Mouse (Mus musculus) small intestine, adult 2 months (tissue): ENCODE results near the gene Vstm4. TPM values are rescaled to one million over a fixed set of nuclear protein-coding genes. Genes with fewer than 3 reads are reported as not detected.

Source experiments
- H3K27ac ChIP-seq: fragments of 200-500 bp; 2 replicates; pipeline ENCODE4 v1.5.1; 2012; ENCODE audit warnings: low read depth, low read length, control low read depth, inconsistent platforms; ENCODE audit not compliant: insufficient read depth
- H3K27me3 ChIP-seq: fragments of 200-500 bp; 2 replicates; pipeline ENCODE4 v1.6.1; 2012; ENCODE audit warnings: mild to moderate bottlenecking, moderate library complexity, low read length, inconsistent platforms; ENCODE audit not compliant: control insufficient read depth, insufficient read depth
- H3K36me3 ChIP-seq: fragments of 200-500 bp; 2 replicates; pipeline ENCODE4 v1.6.1; 2012; ENCODE audit warnings: mild to moderate bottlenecking, low read length, control low read depth, inconsistent platforms; ENCODE audit not compliant: control insufficient read depth, insufficient read depth
- H3K4me1 ChIP-seq: fragments of 200-500 bp; 2 replicates; pipeline ENCODE4 v1.6.1; 2012; ENCODE audit warnings: low read length, inconsistent platforms, mixed read lengths; ENCODE audit not compliant: control insufficient read depth, insufficient read depth, insufficient read length
- H3K4me3 ChIP-seq: fragments of 200-500 bp; 2 replicates; pipeline ENCODE4 v1.5.1; 2012; ENCODE audit warnings: low read depth, mild to moderate bottlenecking, control low read depth, inconsistent platforms, low read length, moderate library complexity
- CTCF ChIP-seq: fragments of 200-500 bp; IDR thresholded peaks from 2 replicates; pipeline ENCODE4 v1.5.1; 2012; ENCODE audit warnings: low read depth, mild to moderate bottlenecking, control low read depth, inconsistent platforms, low read length, moderate library complexity, mixed read lengths; ENCODE audit not compliant: insufficient replicate concordance, insufficient read length; ENCODE audit errors: extremely low read depth
- POLR2A ChIP-seq: fragments of 200-500 bp; IDR thresholded peaks from 2 replicates; pipeline ENCODE4 v1.6.1; 2012; ENCODE audit warnings: low read depth, mild to moderate bottlenecking, control low read depth, inconsistent platforms, low read length, moderate library complexity
- WGBS: fragments of 180-500 bp; shearing (Covaris S2); methylation state at CpG from one replicate; pipeline ENCODE4 v1.1.7; 2018; 5-methylcytosine and 5-hydroxymethylcytosine counted together
- polyA plus RNA-seq: library from polyadenylated mRNA; depleted of rRNA; stranded (reverse); fragments of >200 nt; gene quantifications from 2 replicates; pipeline ENCODE4 v1.2.3, GENCODE M21; 2012

Gene Vstm4
- polyA plus RNA-seq, 1 experiment = 2.7 TPM

- no peaks in the 10 kb centered on the region for H3K27me3 ChIP-seq
- no peak for TF ChIP-seq POLR2A
- TF ChIP-seq CTCF = no peak
- H3K4me1 ChIP-seq = 0 out of 2 replicates have a peak, but pooled peaks cover 1% of the 10 kb centered on the region
- no peak overlapping the region for H3K27ac ChIP-seq
- no peaks in the 10 kb centered on the region for H3K36me3 ChIP-seq
- 80% methylated on average over 6 of the region's 6 CpGs for WGBS
- H3K4me3 ChIP-seq = no peak overlapping the region
Measured at GRCm38 (mm10) chr14:32909112-32909511, 52.6 kb downstream of the Vstm4 start.

GRCm38 (mm10) chr14:32911187-32911586, 54.6 kb downstream of the Vstm4 start:
- TF ChIP-seq POLR2A (no peak), CTCF (no peak)
- Histone ChIP-seq H3K4me3 (no peak overlapping the region), H3K36me3 (no peaks in the 10 kb centered on the region), H3K27me3 (no peaks in the 10 kb centered on the region), H3K4me1 (peaks cover 1% of the 10 kb centered on the region; the same call in 1 of the 2 replicates), H3K27ac (no peak overlapping the region)
- 77% methylated on average over 4 of the region's 4 CpGs for WGBS

GRCm38 (mm10) chr14:32915360-32915759, 58.8 kb downstream of the Vstm4 start:
- H3K36me3 ChIP-seq = no peaks in the 10 kb centered on the region
- no peak overlapping the region for H3K27ac ChIP-seq
- WGBS = 33% methylated on average over 2 of the region's 2 CpGs
- H3K4me1 ChIP-seq = peaks cover 1% of the 10 kb centered on the region; the same call in 1 of the 2 replicates
- H3K27me3 ChIP-seq = no peaks in the 10 kb centered on the region
- TF ChIP-seq CTCF = no peak
- no peak overlapping the region for H3K4me3 ChIP-seq

- TF ChIP-seq CTCF (no peak), POLR2A (no peak)
- H3K36me3 ChIP-seq = no peaks in the 10 kb centered on the region
- 94% methylated on average over 1 of the region's 1 CpGs for WGBS
Measured at GRCm38 (mm10) chr14:32917919-32918318, 61.4 kb downstream of the Vstm4 start.

GRCm38 (mm10) chr14:32923871-32924270, 67.3 kb downstream of the Vstm4 start:
- 75% methylated on average over 9 of the region's 9 CpGs for WGBS
- H3K4me1 ChIP-seq = no peaks in the 10 kb centered on the region
- H3K27ac ChIP-seq = no peak overlapping the region
- no peaks in the 10 kb centered on the region for H3K27me3 ChIP-seq
- no peak for TF ChIP-seq CTCF
- no peak for TF ChIP-seq POLR2A
- H3K36me3 ChIP-seq = no peaks in the 10 kb centered on the region
- H3K4me3 ChIP-seq = no peak overlapping the region

More at GRCm38 (mm10) chr14:32917919-32918318, 61.4 kb downstream of the Vstm4 start:
- H3K27me3 ChIP-seq = no peaks in the 10 kb centered on the region
- H3K27ac ChIP-seq = no peak overlapping the region
- no peaks in the 10 kb centered on the region; the same call in 1 of the 2 replicates for H3K4me1 ChIP-seq
- no peak overlapping the region for H3K4me3 ChIP-seq

- H3K4me3 ChIP-seq = no peak overlapping the region
- H3K27ac ChIP-seq = no peak overlapping the region
- TF ChIP-seq CTCF (no peak), POLR2A (no peak)
- no peaks in the 10 kb centered on the region for H3K4me1 ChIP-seq
- no peaks in the 10 kb centered on the region for H3K36me3 ChIP-seq
- H3K27me3 ChIP-seq = no peaks in the 10 kb centered on the region
- 77% methylated on average over 10 of the region's 10 CpGs for WGBS
Measured at GRCm38 (mm10) chr14:32931709-32932108, 75.2 kb downstream of the Vstm4 start.

- TF ChIP-seq POLR2A (no peak), CTCF (no peak)
- Histone ChIP-seq H3K4me3 (no peak overlapping the region), H3K4me1 (no peaks in the 10 kb centered on the region), H3K36me3 (no peaks in the 10 kb centered on the region), H3K27ac (no peak overlapping the region), H3K27me3 (no peaks in the 10 kb centered on the region)
- 76% methylated on average over 8 of the region's 8 CpGs for WGBS
Measured at GRCm38 (mm10) chr14:32932220-32932619, 75.7 kb downstream of the Vstm4 start.

- Histone ChIP-seq H3K27ac (no peak overlapping the region), H3K36me3 (no peaks in the 10 kb centered on the region), H3K4me3 (no peak overlapping the region), H3K27me3 (no peaks in the 10 kb centered on the region), H3K4me1 (no peaks in the 10 kb centered on the region)
- TF ChIP-seq POLR2A = no peak
- WGBS = 70% methylated on average over 6 of the region's 6 CpGs
Measured at GRCm38 (mm10) chr14:32934064-32934463, 77.5 kb downstream of the Vstm4 start.
